Mouse (Mus musculus) right cerebral cortex, postnatal 14 days (tissue): ENCODE measurements around the gene Lpp.
A peak's percentile ranks its signal among the peaks of the same experiment; 100 is the strongest.
"Not testable (repeated sequence)": the region's sequence is repeated elsewhere in the genome, so short reads cannot be mapped to it uniquely, and the experiment has no call there.

Experiments used
- DNase-seq: peaks from one replicate; pipeline ENCODE4 v3.0.0; 2022

Gene Lpp

DNA sequence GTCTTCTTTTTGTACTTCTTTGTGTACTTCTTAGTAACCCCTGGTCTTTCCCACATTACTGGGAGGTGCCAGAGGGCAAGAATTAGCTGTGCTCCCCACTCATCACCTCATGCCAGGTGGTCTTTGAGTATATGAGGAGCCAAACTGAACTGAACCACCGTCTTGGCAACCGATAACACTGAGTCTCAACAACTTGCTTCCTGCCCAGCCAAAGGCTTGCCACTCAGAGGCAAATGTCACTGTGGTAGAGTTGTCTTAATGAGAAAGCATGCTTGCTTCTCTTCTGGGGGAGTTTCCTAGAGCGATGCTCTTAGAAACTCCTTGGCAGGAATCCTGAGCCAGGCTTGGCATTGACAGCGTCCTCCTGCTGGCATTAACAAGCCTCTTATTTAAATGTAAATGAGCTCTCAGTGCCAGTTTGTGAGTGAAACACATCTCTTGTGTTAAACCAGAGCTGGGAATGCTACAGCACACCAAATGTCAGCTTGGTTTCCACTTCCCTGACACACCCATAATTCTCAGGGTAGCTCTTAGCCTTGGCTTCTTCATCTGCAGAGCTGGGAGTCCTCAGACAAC, 623.0 kb downstream of the Lpp start:
- peak; percentile 75 for DNase-seq

DNA sequence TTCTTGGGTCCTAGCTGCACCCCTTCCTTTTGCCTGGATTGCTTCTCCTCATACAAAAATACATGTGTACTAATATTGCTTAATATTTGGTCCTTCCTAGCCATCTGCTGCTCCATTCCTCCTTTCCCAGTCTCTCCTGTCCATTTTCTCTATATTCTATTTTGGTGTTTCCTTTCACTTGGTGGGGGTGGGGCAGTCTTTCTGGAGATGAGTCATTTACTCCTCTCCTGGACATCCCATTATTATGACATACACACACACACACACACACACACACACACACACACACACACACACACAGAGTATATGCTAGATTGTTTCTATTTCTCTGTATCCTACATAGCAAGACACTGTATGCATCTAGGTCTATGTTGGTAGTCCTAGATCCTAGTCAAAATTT, 623.7 kb downstream of the Lpp start:
- DNase-seq = no peak

DNA sequence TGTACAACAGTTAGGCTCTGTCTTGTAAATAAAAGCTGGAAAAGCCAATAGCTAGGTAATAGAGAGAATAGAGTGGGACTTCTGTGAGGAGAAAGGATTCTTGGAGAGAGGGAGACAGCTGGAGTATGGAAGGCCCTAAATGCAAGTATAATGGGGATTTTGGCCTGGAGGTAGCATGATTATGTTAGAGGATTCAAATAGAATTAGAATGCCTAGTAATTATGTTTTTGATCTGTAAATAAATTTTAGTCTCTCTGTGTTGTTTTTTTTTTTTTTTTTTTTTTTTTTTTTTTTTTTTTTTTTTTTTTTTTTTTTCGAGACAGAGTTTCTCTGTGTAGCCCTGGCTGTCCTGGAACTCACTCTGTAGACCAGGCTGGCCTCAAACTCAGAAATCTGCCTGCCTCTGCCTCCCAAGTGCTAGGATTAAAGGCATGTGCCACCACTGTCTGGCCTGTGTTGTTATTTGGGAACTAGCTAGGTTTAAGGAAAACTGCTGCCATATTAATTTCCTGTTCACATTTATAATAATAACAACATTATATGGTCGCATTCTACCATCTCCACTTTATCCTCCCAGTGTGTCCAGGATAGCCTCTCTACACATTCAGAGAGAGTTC, 628.5 kb downstream of the Lpp start:
- not testable (repeated sequence) for DNase-seq

DNA sequence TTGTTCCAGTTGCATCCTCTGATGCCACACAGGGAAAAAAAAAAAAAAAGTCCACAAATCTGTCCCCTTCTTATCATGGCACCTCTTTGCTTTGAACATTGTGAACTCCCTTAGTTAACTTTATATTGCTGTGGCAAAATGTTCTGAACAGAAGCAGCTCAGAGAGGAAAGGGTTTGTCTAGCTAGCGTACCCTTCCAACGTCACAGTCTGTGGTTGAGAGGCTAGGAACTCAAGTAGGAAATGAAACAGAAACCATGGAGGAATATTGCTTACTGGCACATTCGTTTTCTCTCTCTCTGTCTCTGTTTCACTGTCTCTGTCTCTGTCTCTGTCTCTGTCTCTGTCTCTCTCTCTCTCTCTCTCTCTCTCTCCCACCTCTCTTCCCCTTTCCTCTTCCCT, 631.3 kb downstream of the Lpp start:
- DNase-seq = no peak

DNA sequence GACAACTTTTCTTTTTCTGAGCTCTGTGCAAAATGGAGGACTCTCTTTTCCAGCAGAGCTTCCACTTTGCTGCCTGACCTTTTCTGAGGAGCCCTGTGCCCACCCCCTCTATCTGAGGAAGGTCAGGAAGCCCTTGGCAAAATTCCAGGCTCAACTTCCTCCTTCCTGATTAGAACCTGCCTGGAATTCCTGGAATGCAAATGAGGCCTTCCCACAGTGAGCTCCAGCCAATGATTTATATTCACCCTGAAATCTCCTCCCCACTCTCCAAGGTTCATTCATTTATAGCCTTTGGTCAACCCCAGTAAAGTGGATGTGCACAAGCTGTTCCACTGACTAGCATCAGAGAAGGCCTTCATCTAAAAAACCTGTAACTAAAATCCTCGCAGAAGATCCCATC, 632.9 kb downstream of the Lpp start:
- DNase-seq = no peak

DNA sequence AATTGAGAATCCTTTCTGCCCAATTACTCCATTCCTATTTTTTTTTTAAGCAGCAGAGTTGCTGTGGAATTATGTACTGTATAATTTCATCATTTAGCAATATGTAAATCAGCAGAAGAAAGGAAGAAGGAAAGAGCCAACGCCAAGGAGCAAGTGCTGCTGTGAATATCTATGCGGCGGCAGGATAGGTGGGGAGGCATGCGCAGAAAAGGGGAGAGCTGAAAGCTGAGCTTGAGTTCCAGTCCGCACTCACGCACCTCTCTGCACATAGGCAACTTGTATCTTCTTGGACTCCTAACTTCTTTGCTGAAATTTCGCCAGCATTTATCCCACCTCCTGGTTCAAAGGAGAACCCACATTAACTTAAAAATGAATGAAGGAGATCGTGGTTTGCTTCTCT, 636.2 kb downstream of the Lpp start:
- no peak for DNase-seq

DNA sequence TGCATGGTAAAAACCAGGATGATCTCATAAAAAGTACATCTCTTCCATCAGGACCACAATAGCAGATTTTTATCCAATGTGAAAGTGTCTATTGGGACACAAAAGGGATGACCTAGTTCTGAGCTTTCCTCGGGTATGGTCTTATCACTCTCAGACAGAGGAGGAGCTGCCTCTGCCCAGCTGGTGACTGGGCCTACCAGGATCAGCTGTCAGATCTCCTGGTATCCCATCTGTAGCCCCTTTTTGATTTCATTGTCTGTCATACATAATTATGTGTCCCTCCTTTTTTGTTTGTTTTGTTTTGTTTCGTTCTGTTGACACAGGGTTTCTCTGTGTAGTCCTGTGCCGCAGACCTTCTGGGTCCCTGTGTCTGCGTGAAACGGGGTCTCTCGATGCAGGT, 644.1 kb downstream of the Lpp start:
- no peak for DNase-seq

DNA sequence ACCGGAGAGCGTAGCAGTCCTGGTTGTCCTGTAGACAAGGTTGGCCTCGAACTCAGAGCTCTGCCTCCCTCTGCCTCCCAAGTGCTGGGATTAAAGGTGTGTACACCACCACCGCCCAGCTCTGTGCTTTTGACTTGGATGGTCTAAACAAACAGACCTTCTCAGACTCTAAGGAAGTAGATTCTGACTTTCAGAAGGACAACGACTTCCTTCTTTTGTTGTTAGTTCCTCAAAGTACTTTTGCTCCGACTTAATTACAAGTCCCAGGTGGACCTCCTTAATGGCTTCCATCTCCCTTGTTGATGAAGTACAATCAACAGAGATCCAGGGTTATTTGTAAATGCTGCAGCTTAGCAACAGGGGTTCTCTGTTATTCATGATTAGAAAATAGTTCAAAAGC, 645.2 kb downstream of the Lpp start:
- no peak for DNase-seq

DNA sequence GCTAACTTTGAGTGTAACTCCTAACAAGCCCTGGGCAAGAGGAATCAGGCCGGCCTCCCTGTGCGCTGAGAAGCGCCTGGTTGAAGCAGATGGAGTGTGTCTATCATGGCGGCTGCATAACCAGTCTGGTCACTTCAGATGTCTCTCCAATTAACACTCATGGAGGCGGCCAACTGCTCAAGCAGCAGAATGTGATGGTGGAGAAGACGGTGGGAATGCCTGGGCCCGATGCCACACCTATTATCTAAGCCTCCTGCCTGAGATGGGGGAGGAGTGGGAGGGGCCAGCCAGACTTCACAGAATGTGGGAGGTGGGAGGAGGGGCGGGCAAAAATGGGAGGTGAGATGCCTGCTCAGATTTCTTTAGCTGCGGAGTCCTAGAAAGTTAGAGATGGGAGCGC, 646.6 kb downstream of the Lpp start:
- DNase-seq = peak; percentile 73

DNA sequence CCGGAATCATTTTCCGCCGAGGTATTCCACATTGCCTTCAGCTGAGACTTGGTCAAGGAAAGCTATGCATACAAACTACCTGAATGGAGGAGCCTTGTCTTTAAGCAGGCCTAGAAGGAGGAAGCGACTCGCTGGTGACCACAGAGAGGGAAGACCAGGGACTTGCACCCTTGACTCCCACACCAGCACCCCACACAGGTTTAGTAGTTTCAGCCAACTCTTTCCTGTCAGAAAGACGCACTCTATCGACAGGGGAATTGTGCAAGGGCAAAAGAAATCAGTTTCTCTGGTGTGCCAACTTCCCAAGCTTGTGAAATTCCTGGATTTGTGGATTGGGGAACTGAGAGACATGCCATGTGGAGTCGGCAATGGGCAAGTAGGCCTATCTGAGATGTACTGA, 647.9 kb downstream of the Lpp start:
- no peak for DNase-seq

DNA sequence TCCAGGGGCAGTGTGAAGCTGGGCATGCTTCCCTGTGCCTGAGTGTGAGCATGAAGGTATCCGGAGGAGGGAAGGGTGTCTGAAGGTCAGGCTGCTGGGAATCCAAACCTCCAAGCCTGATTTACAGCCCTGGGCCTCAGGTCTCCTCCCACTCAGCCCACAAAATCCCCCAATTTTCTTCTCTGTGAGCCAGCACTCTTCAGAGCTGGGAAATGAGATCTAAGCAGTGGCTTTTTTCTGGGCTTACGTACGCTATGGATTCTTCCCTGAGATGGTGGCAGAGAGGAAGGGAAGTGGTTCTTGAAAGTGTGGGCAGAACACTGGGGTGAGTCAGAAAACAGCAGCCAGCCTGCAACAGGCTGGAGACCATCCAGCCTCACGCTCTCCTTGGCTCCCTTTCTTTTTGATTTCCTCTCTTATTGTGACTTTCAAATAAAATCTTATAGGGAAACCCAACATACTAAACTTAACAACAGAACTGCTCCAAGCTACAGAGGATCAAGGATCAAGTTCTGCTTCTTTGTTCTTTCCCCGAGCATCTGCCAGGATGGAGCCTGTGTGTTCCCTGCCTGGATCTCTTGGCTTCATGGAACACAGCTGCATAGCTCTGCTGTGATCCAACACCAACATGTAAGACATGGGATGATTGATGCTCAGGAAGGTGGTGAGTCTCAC, 648.7 kb downstream of the Lpp start:
- no peak for DNase-seq
